Comparison of ENCODE assay signal across 19 mouse cellular contexts in genomic region chr7:98371161-98371560, GRCm38 (mm10). TPM values are rescaled to one million over a fixed set of nuclear protein-coding genes. Genes with fewer than 3 reads are reported as not detected.
DNase-seq lines count a peak whose midpoint lies in the region; ATAC-seq lines count a peak whose summit lies in the region.
"Had no signal": no experiment of that assay in that cellular context is flagged by ENCODE, and none has a peak within 500 bp of the region (broad histone marks: within the 10 kb centered on the region; RNA-seq: fewer than 3 reads in every experiment).

No protein-coding gene starts in this region.

- no peaks in the 10 kb centered on the region for H3K9me3 ChIP-seq in forebrain, embryonic 10.5 days
- no peaks in the 10 kb centered on the region for H3K9me3 ChIP-seq in forebrain, embryonic 16.5 days (ENCODE audit: control insufficient read depth, low read length)
- no peaks in the 10 kb centered on the region for H3K9me3 ChIP-seq in midbrain, embryonic 15.5 days
- H3K9me3 ChIP-seq: embryonic facial prominence, embryonic 10.5 days; heart, embryonic 13.5 days; limb, embryonic 15.5 days; lung, embryonic 15.5 days; megakaryocyte, embryonic 14.5 days; neural tube, embryonic 13.5 days had no signal

- H3K36me3 ChIP-seq in forebrain, embryonic 10.5 days (replicated peaks), result no peaks in the 10 kb centered on the region
- no peaks in the 10 kb centered on the region for H3K36me3 ChIP-seq in forebrain, embryonic 16.5 days (ENCODE audit: control insufficient read depth, insufficient read depth)
- no peaks in the 10 kb centered on the region for H3K36me3 ChIP-seq in midbrain, embryonic 15.5 days (replicated peaks)
- H3K36me3 ChIP-seq: embryonic facial prominence, embryonic 10.5 days; heart, embryonic 13.5 days; limb, embryonic 15.5 days; lung, embryonic 15.5 days; neural tube, embryonic 13.5 days had no signal

- H3K27ac ChIP-seq in forebrain, embryonic 10.5 days, result 0 out of 2 replicates have a peak overlapping the region, but pooled peaks have one; percentile 5
- no peak overlapping the region for H3K27ac ChIP-seq in forebrain, embryonic 16.5 days (ENCODE audit: low read length)
- no peak overlapping the region for H3K27ac ChIP-seq in midbrain, embryonic 15.5 days
- H3K27ac ChIP-seq: embryonic facial prominence, embryonic 10.5 days; heart, embryonic 13.5 days; kidney, postnatal 0 days; limb, embryonic 15.5 days; lung, embryonic 15.5 days; neural tube, embryonic 13.5 days had no signal

- no peak overlapping the region for H3K4me3 ChIP-seq in forebrain, embryonic 10.5 days
- no peak overlapping the region for H3K4me3 ChIP-seq in forebrain, embryonic 16.5 days (replicated peaks; ENCODE audit: low read length)
- no peak overlapping the region for H3K4me3 ChIP-seq in midbrain, embryonic 15.5 days
- H3K4me3 ChIP-seq: embryonic facial prominence, embryonic 10.5 days; heart, embryonic 13.5 days; limb, embryonic 15.5 days; lung, embryonic 15.5 days; megakaryocyte, embryonic 14.5 days; neural tube, embryonic 13.5 days had no signal

- peaks cover 14% of the 10 kb centered on the region; the same call in 1 of the 2 replicates for H3K27me3 ChIP-seq in forebrain, embryonic 10.5 days (ENCODE audit: poor library complexity, severe bottlenecking)
- H3K27me3 ChIP-seq in forebrain, embryonic 16.5 days (replicated peaks; ENCODE audit: control insufficient read depth, insufficient read depth, low read length), result no peaks in the 10 kb centered on the region
- H3K27me3 ChIP-seq in midbrain, embryonic 15.5 days (replicated peaks), result no peaks in the 10 kb centered on the region
- H3K27me3 ChIP-seq: CH12.LX; heart, embryonic 13.5 days; limb, embryonic 15.5 days; lung, embryonic 15.5 days; neural tube, embryonic 13.5 days had no signal

- peaks cover 14% of the 10 kb centered on the region for H3K4me1 ChIP-seq in forebrain, embryonic 10.5 days
- no peaks in the 10 kb centered on the region for H3K4me1 ChIP-seq in forebrain, embryonic 16.5 days (replicated peaks; ENCODE audit: control insufficient read depth, insufficient read depth, low read length)
- H3K4me1 ChIP-seq in midbrain, embryonic 15.5 days, result no peaks in the 10 kb centered on the region; the same call in 1 of the 2 replicates
- H3K4me1 ChIP-seq: limb, embryonic 15.5 days; lung, embryonic 15.5 days; megakaryocyte, embryonic 14.5 days; neural tube, embryonic 13.5 days had no signal

- H3K9ac ChIP-seq in forebrain, embryonic 16.5 days (replicated peaks; ENCODE audit: low read depth, low read length), result no peak overlapping the region
- H3K9ac ChIP-seq in midbrain, embryonic 15.5 days, result no peak overlapping the region
- H3K9ac ChIP-seq: heart, embryonic 13.5 days; limb, embryonic 15.5 days; lung, embryonic 15.5 days; neural tube, embryonic 13.5 days had no signal

- H3K4me2 ChIP-seq in forebrain, embryonic 16.5 days (ENCODE audit: low read length), result no peak overlapping the region
- H3K4me2 ChIP-seq in midbrain, embryonic 15.5 days, result no peak overlapping the region
- H3K4me2 ChIP-seq: heart, embryonic 13.5 days; limb, embryonic 15.5 days; lung, embryonic 15.5 days; neural tube, embryonic 13.5 days had no signal

- WGBS in forebrain, embryonic 10.5 days, result 40% methylated on average over 4 of the region's 4 CpGs
- 40% methylated on average over 4 of the region's 4 CpGs for WGBS in forebrain, embryonic 16.5 days
- 42% methylated on average over 4 of the region's 4 CpGs for WGBS in midbrain, embryonic 15.5 days

- no peak for DNase-seq in forebrain, embryonic 10.5 days (ENCODE audit: extremely low spot score, low spot score)
- DNase-seq in layer of hippocampus, postnatal 36 days, result peak; percentile 23 to 45
- peak; percentile 76 to 86 for DNase-seq in right cerebral cortex, postnatal 10 days (ENCODE audit: low spot score in 2 of 2)
- no peak for DNase-seq in thymus, adult 18-20 months
- no peak for DNase-seq in kidney, postnatal 4 days
- DNase-seq: cerebellum, adult 9-11 months; gastrocnemius, postnatal 14 days; thymus, postnatal 14 days had no signal

- no peak for ATAC-seq in forebrain, embryonic 16.5 days
- ATAC-seq in frontal cortex, adult (ENCODE audit: low TSS enrichment), result peak; percentile 99
- ATAC-seq in midbrain, embryonic 15.5 days (replicated peaks), result no peak

RNA-seq across cellular contexts. Expression of gene Tsku, which starts 10.0 kb away (rescaled TPM):
- polyA plus RNA-seq in forebrain, embryonic 10.5 days (2016; fragmentation: Nextera tagmentation; extraction: Ambion mirVana), result 8.7 and 9.3 TPM in 2 replicates
- 7.9 and 8.0 TPM in 2 replicates for polyA plus RNA-seq in forebrain, embryonic 16.5 days (2015; fragmentation: Nextera tagmentation; extraction: Ambion mirVana)
- total RNA-seq in layer of hippocampus, postnatal 36 days (2021), result 1 to 10 TPM; 1.4 TPM
- polyA plus RNA-seq in midbrain, embryonic 15.5 days (2015; fragmentation: Nextera tagmentation; extraction: Ambion mirVana), result 8.5 and 8.9 TPM in 2 replicates

RNA-seq across cellular contexts. Expression of gene Acer3, which starts 50.2 kb away (rescaled TPM):
- polyA plus RNA-seq in forebrain, embryonic 10.5 days (2016; fragmentation: Nextera tagmentation; extraction: Ambion mirVana), result 22.3 and 22.4 TPM in 2 replicates
- polyA plus RNA-seq in forebrain, embryonic 16.5 days (2015; fragmentation: Nextera tagmentation; extraction: Ambion mirVana), result 8.5 and 9.1 TPM in 2 replicates
- total RNA-seq in layer of hippocampus, postnatal 36 days (2021), result 10 to 100 TPM; 21.0 to 21.4 TPM
- polyA plus RNA-seq in midbrain, embryonic 15.5 days (2015; fragmentation: Nextera tagmentation; extraction: Ambion mirVana), result 18.3 and 18.8 TPM in 2 replicates

Comparison
In these comparisons a context has a peak if more than half of its experiments do, and no peak if none do; other contexts are left out.
1. DNase-seq: peak in layer of hippocampus, postnatal 36 days (2 of 2) and right cerebral cortex, postnatal 10 days (2 of 2); none in forebrain, embryonic 10.5 days (single experiment), thymus, adult 18-20 months (0 of 2) and kidney, postnatal 4 days (0 of 2).